Mouse (Mus musculus) liver, postnatal 0 days (tissue): ENCODE results near the gene Sfpq. TPM values are rescaled to one million over a fixed set of nuclear protein-coding genes. Genes with fewer than 3 reads are reported as not detected.

Experiments
- ATAC-seq: fragments of 200-750 bp; cut with Nextera tagmentation; 2 replicates; pipeline ENCODE4 v1.8.0; 2017; ENCODE audit warnings: mild to moderate bottlenecking, moderate library complexity
- DNase-seq: peaks from one replicate; pipeline ENCODE4 v3.0.0-alpha.2; 2016
- H3K27ac ChIP-seq: fragments of 300-500 bp; sonication (generic); 2 replicates; pipeline ENCODE4 v1.5.1; 2014; ENCODE audit warnings: antibody characterized with exemption, moderate library complexity, mild to moderate bottlenecking, low read depth
- H3K27me3 ChIP-seq: fragments of 300-500 bp; sonication (generic); 2 replicates; pipeline ENCODE4 v1.6.1; 2014; ENCODE audit warnings: low read length, control low read depth, mixed read lengths; ENCODE audit not compliant: insufficient read depth
- H3K36me3 ChIP-seq: fragments of 300-500 bp; sonication (generic); replicated peaks from 2 replicates; pipeline ENCODE4 v1.6.1; 2014; ENCODE audit warnings: mild to moderate bottlenecking, control low read depth, low read length, moderate library complexity, mixed read lengths; ENCODE audit not compliant: insufficient read depth
- H3K4me1 ChIP-seq: fragments of 300-500 bp; sonication (generic); 2 replicates; pipeline ENCODE4 v1.6.1; 2014; ENCODE audit warnings: antibody characterized with exemption, mild to moderate bottlenecking, control low read depth; ENCODE audit not compliant: insufficient read depth
- H3K4me2 ChIP-seq: fragments of 300-500 bp; sonication (generic); 2 replicates; pipeline ENCODE4 v1.6.1; 2014; ENCODE audit warnings: low read depth, mild to moderate bottlenecking, low read length, moderate library complexity, mixed read lengths
- H3K4me3 ChIP-seq: fragments of 300-500 bp; sonication (generic); 2 replicates; pipeline ENCODE4 v1.5.1; 2014; ENCODE audit warnings: low read depth, low read length
- H3K9ac ChIP-seq: fragments of 300-500 bp; sonication (generic); replicated peaks from 2 replicates; pipeline ENCODE4 v1.6.1; 2014; ENCODE audit warnings: mild to moderate bottlenecking, moderate library complexity
- H3K9me3 ChIP-seq: fragments of 300-500 bp; sonication (generic); 2 replicates; pipeline ENCODE4 v1.6.1; 2016; ENCODE audit warnings: mild to moderate bottlenecking, control low read depth, low read length, mixed read lengths
- CTCF ChIP-seq: sonication (generic); IDR thresholded peaks from 2 replicates; pipeline ENCODE4 v1.5.1; 2016; ENCODE audit warnings: antibody characterized with exemption, low read depth
- EP300 ChIP-seq: IDR thresholded peaks from 2 replicates; pipeline ENCODE4 v1.6.1; 2016; ENCODE audit warnings: antibody characterized with exemption, low read depth, mild to moderate bottlenecking
- WGBS: fragments of 180-500 bp; shearing (Covaris S2); extraction: QIAGEN DNeasy Blood & Tissue Kit; methylation state at CpG from one replicate; pipeline ENCODE4 v1.1.7; 2014; ENCODE audit not compliant: insufficient replicate concordance; 5-methylcytosine and 5-hydroxymethylcytosine counted together
- polyA plus RNA-seq: library from polyadenylated mRNA; unstranded; fragments of >200 nt; fragmentation: Nextera tagmentation; extraction: Ambion mirVana; gene quantifications from 2 replicates; pipeline ENCODE4 v1.2.1, GENCODE M21; 2015

The Sfpq gene
- polyA plus RNA-seq, 1 experiment from 2014 or later = 26.2 TPM

- WGBS = 78% methylated on average over 8 of the region's 8 CpGs
- Histone ChIP-seq H3K9me3 (no peaks in the 10 kb centered on the region), H3K4me1 (no peaks in the 10 kb centered on the region), H3K4me3 (no peak overlapping the region), H3K9ac (no peak overlapping the region), H3K36me3 (peaks cover 67% of the 10 kb centered on the region), H3K4me2 (no peak overlapping the region), H3K27ac (no peak overlapping the region), H3K27me3 (no peaks in the 10 kb centered on the region)
- DNase-seq (no peak), ATAC-seq (peak; percentile 33; the same call in 1 of the 2 replicates)
- TF ChIP-seq EP300 = no peak
- TF ChIP-seq CTCF = no peak
Measured at GRCm38 (mm10) chr4:127037908-127038827, 17.0 kb downstream of the Sfpq start.

- Histone ChIP-seq H3K27me3 (no peaks in the 10 kb centered on the region), H3K9ac (no peak overlapping the region), H3K4me2 (no peak overlapping the region), H3K4me1 (no peaks in the 10 kb centered on the region), H3K27ac (no peak overlapping the region), H3K36me3 (peaks cover 60% of the 10 kb centered on the region), H3K4me3 (no peak overlapping the region), H3K9me3 (no peaks in the 10 kb centered on the region)
- WGBS = 89% methylated on average over 3 of the region's 3 CpGs
- DNase-seq = no peak
- ATAC-seq = no peak
- no peak for TF ChIP-seq EP300
- no peak for TF ChIP-seq CTCF
Measured at GRCm38 (mm10) chr4:127038828-127039349, 17.8 kb downstream of the Sfpq start.

- peaks cover 57% of the 10 kb centered on the region for H3K36me3 ChIP-seq
- H3K27me3 ChIP-seq = no peaks in the 10 kb centered on the region
Measured at GRCm38 (mm10) chr4:127039871-127040483, 18.9 kb downstream of the Sfpq start.

GRCm38 (mm10) chr4:127043540-127043939 is 22.4 kb downstream of the Sfpq start:
- Histone ChIP-seq H3K27ac (no peak overlapping the region), H3K9me3 (no peaks in the 10 kb centered on the region), H3K4me2 (no peak overlapping the region), H3K4me1 (no peaks in the 10 kb centered on the region), H3K9ac (no peak overlapping the region), H3K4me3 (no peak overlapping the region), H3K27me3 (no peaks in the 10 kb centered on the region), H3K36me3 (peaks cover 44% of the 10 kb centered on the region)
- ATAC-seq (no peak), DNase-seq (no peak)
- TF ChIP-seq CTCF (no peak), EP300 (no peak)
- WGBS = 77% methylated on average over 4 of the region's 4 CpGs

More at GRCm38 (mm10) chr4:127039871-127040483, 18.9 kb downstream of the Sfpq start:
- WGBS = 79% methylated on average over 3 of the region's 3 CpGs
- no peak for ATAC-seq
- Histone ChIP-seq H3K4me3 (no peak overlapping the region), H3K4me1 (no peaks in the 10 kb centered on the region), H3K4me2 (no peak overlapping the region), H3K27ac (no peak overlapping the region), H3K9ac (no peak overlapping the region), H3K9me3 (no peaks in the 10 kb centered on the region)
- TF ChIP-seq CTCF (no peak; the same call in 1 of the 2 replicates), EP300 (no peak)
- no peak for DNase-seq

GRCm38 (mm10) chr4:127051121-127051520 is 30.0 kb downstream of the Sfpq start:
- Histone ChIP-seq H3K4me1 (no peaks in the 10 kb centered on the region), H3K27ac (no peak overlapping the region), H3K4me2 (no peak overlapping the region), H3K36me3 (peaks cover 43% of the 10 kb centered on the region), H3K9me3 (no peaks in the 10 kb centered on the region), H3K27me3 (no peaks in the 10 kb centered on the region), H3K4me3 (no peak overlapping the region), H3K9ac (no peak overlapping the region)
- WGBS = 86% methylated on average over 8 of the region's 8 CpGs
- no peak for ATAC-seq
- DNase-seq = no peak
- no peak for TF ChIP-seq EP300
- no peak for TF ChIP-seq CTCF

GRCm38 (mm10) chr4:127053071-127053470 is 31.9 kb downstream of the Sfpq start:
- ATAC-seq (no peak), DNase-seq (no peak)
- no peak overlapping the region for H3K27ac ChIP-seq
- no peak overlapping the region for H3K9ac ChIP-seq
- WGBS = 87% methylated on average over 5 of the region's 5 CpGs
- TF ChIP-seq CTCF = no peak
- no peak for TF ChIP-seq EP300
- no peaks in the 10 kb centered on the region for H3K4me1 ChIP-seq
- no peak overlapping the region for H3K4me2 ChIP-seq
- H3K27me3 ChIP-seq = no peaks in the 10 kb centered on the region
- peaks cover 36% of the 10 kb centered on the region for H3K36me3 ChIP-seq
- no peaks in the 10 kb centered on the region for H3K9me3 ChIP-seq
- H3K4me3 ChIP-seq = no peak overlapping the region
